Mouse (Mus musculus) CH12.LX (cell line): ENCODE data around the gene Chst15. TPM values are rescaled to one million over a fixed set of nuclear protein-coding genes. Genes with fewer than 3 reads are reported as not detected.

Experiments used
- DNase-seq: peaks from one replicate; pipeline ENCODE4 v3.0.0-alpha.2; 2013; ENCODE audit errors: extremely low read depth
- H3K27ac ChIP-seq: 2 replicates; pipeline ENCODE4 v1.5.1; 2012; ENCODE audit warnings: low read depth, mild to moderate bottlenecking, control low read depth, moderate library complexity; ENCODE audit not compliant: insufficient read depth
- H3K27me3 ChIP-seq: replicated peaks from 2 replicates; pipeline ENCODE3; 2012; ENCODE audit warnings: inconsistent platforms
- H3K36me3 ChIP-seq, 2 experiments: replicated peaks in 1 of 2; 2 replicates each; pipeline versions ENCODE3 to v1.6.1; 2012; ENCODE audit warnings: inconsistent platforms in 1 of 2, low read length in 1 of 2, mild to moderate bottlenecking in 1 of 2, mixed read lengths in 1 of 2, moderate library complexity in 1 of 2; ENCODE audit not compliant: control insufficient read depth in 1 of 2, insufficient read depth in 1 of 2
- H3K4me1 ChIP-seq, 2 experiments: 2 replicates each; pipeline ENCODE4 v1.6.1; 2012; ENCODE audit warnings: inconsistent platforms in 1 of 2, moderate library complexity in 1 of 2; ENCODE audit not compliant: insufficient read depth in 2 of 2, control insufficient read depth in 1 of 2
- H3K4me2 ChIP-seq: 2 replicates; pipeline ENCODE4 v1.6.1; 2012; ENCODE audit warnings: low read depth, mild to moderate bottlenecking, control low read depth; ENCODE audit not compliant: poor library complexity, insufficient read depth, severe bottlenecking
- H3K4me3 ChIP-seq, 3 experiments: fragments of 150-350 bp in 1 of 3; sonication (generic) in 1 of 3; replicated peaks in 1 of 3; 2 replicates each; pipeline versions ENCODE3 to v1.5.1; 2011 to 2012; ENCODE audit warnings: low read depth in 2 of 3, low read length in 2 of 3, mild to moderate bottlenecking in 2 of 3, moderate library complexity in 2 of 3, control low read depth in 1 of 3, improper control_type of control experiment in 1 of 3, inconsistent platforms in 1 of 3, mixed read lengths in 1 of 3; ENCODE audit not compliant: poor library complexity in 1 of 3
- H3K79me2 ChIP-seq: replicated peaks from 2 replicates; pipeline ENCODE4 v1.6.1; 2012; ENCODE audit warnings: mild to moderate bottlenecking, moderate library complexity; ENCODE audit not compliant: control insufficient read depth, poor library complexity, insufficient read depth, severe bottlenecking; ENCODE audit errors: extremely low read depth
- H3K9ac ChIP-seq: 2 replicates; pipeline ENCODE4 v1.6.1; 2012; ENCODE audit warnings: low read depth, mild to moderate bottlenecking, control low read depth, moderate library complexity; ENCODE audit not compliant: insufficient read depth
- H3K9me3 ChIP-seq: replicated peaks from 2 replicates; pipeline ENCODE3; 2012; ENCODE audit warnings: low read length, inconsistent platforms, mixed read lengths
- BHLHE40 ChIP-seq: IDR thresholded peaks from 2 replicates; pipeline ENCODE4 v1.6.1; 2011; ENCODE audit warnings: mild to moderate bottlenecking, low read depth, low read length, improper control_type of control experiment
- CHD1 ChIP-seq: IDR thresholded peaks from 2 replicates; pipeline ENCODE4 v1.6.1; 2012; ENCODE audit warnings: low read depth, low read length, improper control_type of control experiment, inconsistent platforms
- ELF1 ChIP-seq: IDR thresholded peaks from 2 replicates; pipeline ENCODE4 v1.6.1; 2014; ENCODE audit warnings: low read depth, mild to moderate bottlenecking, inconsistent platforms, low read length, improper control_type of control experiment
- EP300 ChIP-seq: IDR thresholded peaks from 2 replicates; pipeline ENCODE4 v1.6.1; 2011; ENCODE audit warnings: low read length, improper control_type of control experiment
- ETS1 ChIP-seq: conservative IDR thresholded peaks from 2 replicates; pipeline ENCODE4 v1.6.1; 2012; ENCODE audit warnings: low read depth, mild to moderate bottlenecking, inconsistent platforms, low read length, improper control_type of control experiment, moderate library complexity
- GABPA ChIP-seq: IDR thresholded peaks from 2 replicates; pipeline ENCODE4 v1.6.1; 2012; ENCODE audit warnings: low read depth, low read length, improper control_type of control experiment, inconsistent platforms; ENCODE audit not compliant: insufficient replicate concordance
- MAX ChIP-seq: IDR thresholded peaks from 2 replicates; pipeline ENCODE4 v1.6.1; 2011; ENCODE audit warnings: low read length, improper control_type of control experiment
- MYC ChIP-seq: IDR thresholded peaks from 2 replicates; pipeline ENCODE4 v1.6.1; 2011; ENCODE audit warnings: low read depth, mild to moderate bottlenecking, improper control_type of control experiment, low read length
- NELFE ChIP-seq: IDR thresholded peaks from 2 replicates; pipeline ENCODE4 v1.6.1; 2011; ENCODE audit warnings: low read depth, low read length, improper control_type of control experiment
- NRF1 ChIP-seq: IDR thresholded peaks from 2 replicates; pipeline ENCODE4 v1.6.1; 2014; ENCODE audit warnings: low read depth, mild to moderate bottlenecking, inconsistent platforms, low read length, improper control_type of control experiment, moderate library complexity
- POLR2A ChIP-seq: IDR thresholded peaks from 2 replicates; pipeline ENCODE4 v1.6.1; 2011; ENCODE audit warnings: low read depth, mild to moderate bottlenecking, improper control_type of control experiment, low read length
- RAD21 ChIP-seq: IDR thresholded peaks from 2 replicates; pipeline ENCODE4 v1.6.1; 2011; ENCODE audit warnings: low read depth, mild to moderate bottlenecking, low read length, improper control_type of control experiment, moderate library complexity
- RCOR1 ChIP-seq: conservative IDR thresholded peaks from 2 replicates; pipeline ENCODE4 v1.6.1; 2012; ENCODE audit warnings: low read depth, mild to moderate bottlenecking, inconsistent platforms, low read length, improper control_type of control experiment
- SIN3A ChIP-seq: IDR thresholded peaks from 2 replicates; pipeline ENCODE4 v1.6.1; 2012; ENCODE audit warnings: low read length, improper control_type of control experiment, inconsistent platforms
- TBP ChIP-seq: conservative IDR thresholded peaks from 2 replicates; pipeline ENCODE4 v1.6.1; 2011; ENCODE audit warnings: low read depth, low read length, improper control_type of control experiment
- TCF12 ChIP-seq: IDR thresholded peaks from 2 replicates; pipeline ENCODE4 v1.6.1; 2014; ENCODE audit warnings: low read depth, mild to moderate bottlenecking, inconsistent platforms, low read length, improper control_type of control experiment
- UBTF ChIP-seq: IDR thresholded peaks from 2 replicates; pipeline ENCODE4 v1.6.1; 2012; ENCODE audit warnings: low read depth, mild to moderate bottlenecking, inconsistent platforms, low read length, improper control_type of control experiment, moderate library complexity
- USF2 ChIP-seq: conservative IDR thresholded peaks from 2 replicates; pipeline ENCODE4 v1.6.1; 2011; ENCODE audit warnings: low read depth, low read length, improper control_type of control experiment
- ZKSCAN1 ChIP-seq: IDR thresholded peaks from 2 replicates; pipeline ENCODE4 v1.6.1; 2012; ENCODE audit warnings: low read depth, inconsistent platforms, low read length, improper control_type of control experiment, borderline replicate concordance
- ZMIZ1 ChIP-seq: IDR thresholded peaks from 2 replicates; pipeline ENCODE4 v1.6.1; 2012; ENCODE audit warnings: low read depth, mild to moderate bottlenecking, inconsistent platforms, low read length, improper control_type of control experiment
- ZNF384 ChIP-seq: IDR thresholded peaks from 2 replicates; pipeline ENCODE4 v1.6.1; 2012; ENCODE audit warnings: low read depth, low read length, improper control_type of control experiment, inconsistent platforms
- dilution Hi-C: fragments of 300-500 bp; cut with MboI; formaldehyde crosslinking; loops from 2 replicates; pipeline ENCODE4 v1.14.3; 2020; ENCODE audit warnings: low sequenced_read_pairs; ENCODE audit not compliant: extremely low pct_unique_long_range_greater_than_20kb, extremely low pct_ligation_motif_present
- in situ Hi-C: fragments of 300-500 bp; cut with MboI; formaldehyde crosslinking; loops from 3 replicates; pipeline ENCODE4 v1.14.3; 2019; ENCODE audit warnings: low sequenced_read_pairs, low pct_ligation_motif_present, low pct_unique_long_range_greater_than_20kb, mixed read lengths
- polyA plus RNA-seq: library from polyadenylated mRNA; unstranded; fragments of >175 nt; gene quantifications from 2 replicates; pipeline ENCODE4 v1.2.1, GENCODE M21; 2012; ENCODE audit warnings: low read depth; ENCODE audit not compliant: insufficient read length
- total RNA-seq, 2 experiments: library from RNA; depleted of rRNA; stranded (reverse); fragments of 300-350 nt in 1 of 2; fragments of >200 nt in 1 of 2; gene quantifications; 2 replicates each; pipeline ENCODE4 v1.2.3; 2012 to 2014

Gene Chst15
- total and polyA plus RNA-seq, 3 experiments = 0.42 to 0.81 (median 0.57) TPM

DNA sequence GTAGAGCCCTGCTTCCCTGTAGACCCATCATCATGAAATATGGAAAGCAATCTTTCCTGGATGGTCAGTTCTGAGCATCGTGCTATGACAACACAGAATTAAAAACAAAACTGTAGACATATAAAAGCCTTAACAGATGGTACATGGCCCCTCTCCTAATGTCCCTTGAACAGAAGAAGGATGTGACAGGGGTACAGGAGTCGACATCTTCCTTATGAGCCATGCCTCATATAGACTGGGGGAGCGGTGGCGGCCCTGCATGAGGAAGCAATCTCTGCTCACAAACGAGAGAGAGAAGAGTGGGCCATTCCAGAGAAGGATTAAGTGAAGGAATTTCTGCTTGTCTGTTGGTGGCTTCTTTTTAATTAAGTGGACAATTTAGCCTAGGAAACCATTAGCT is 58.8 kb downstream of the Chst15 start:
- H3K79me2 ChIP-seq = no peaks in the 10 kb centered on the region
- TF ChIP-seq NRF1 = no peak
- TF ChIP-seq GABPA = no peak
- TF ChIP-seq, all 38 proteins: peak for 0
- no peak for DNase-seq
- dilution Hi-C loops (no loop called here), in situ Hi-C loops (no loop called here)
- no peak overlapping the region for H3K9ac ChIP-seq
- no peaks in the 10 kb centered on the region for H3K36me3 ChIP-seq
- no peak overlapping the region for H3K4me2 ChIP-seq
- no peak overlapping the region for H3K4me3 ChIP-seq
- H3K9me3 ChIP-seq = no peaks in the 10 kb centered on the region
- H3K27ac ChIP-seq = no peak overlapping the region
- H3K27me3 ChIP-seq = peaks cover 11% of the 10 kb centered on the region
- no peaks in the 10 kb centered on the region for H3K4me1 ChIP-seq

DNA sequence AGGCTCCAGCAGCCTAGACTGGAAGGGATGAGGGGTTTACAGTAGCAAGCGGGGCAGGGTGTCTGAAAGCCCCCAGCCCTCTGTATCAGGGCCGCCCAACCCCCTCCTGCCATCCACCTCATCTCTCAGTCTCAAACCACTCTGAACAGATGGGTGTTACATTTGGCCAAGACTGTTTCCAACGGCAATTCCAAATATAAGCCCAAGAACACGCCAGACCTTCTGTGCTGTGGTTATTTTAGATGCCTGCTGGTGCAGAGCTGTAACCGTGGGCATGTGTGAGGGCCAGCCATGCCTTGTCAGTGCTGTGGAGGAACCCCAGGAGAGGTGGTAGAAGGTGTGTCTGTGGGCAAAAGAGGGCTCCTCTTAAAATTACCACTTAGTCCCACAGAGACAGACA is 63.5 kb downstream of the Chst15 start:
- H3K4me2 ChIP-seq = no peak overlapping the region

DNA sequence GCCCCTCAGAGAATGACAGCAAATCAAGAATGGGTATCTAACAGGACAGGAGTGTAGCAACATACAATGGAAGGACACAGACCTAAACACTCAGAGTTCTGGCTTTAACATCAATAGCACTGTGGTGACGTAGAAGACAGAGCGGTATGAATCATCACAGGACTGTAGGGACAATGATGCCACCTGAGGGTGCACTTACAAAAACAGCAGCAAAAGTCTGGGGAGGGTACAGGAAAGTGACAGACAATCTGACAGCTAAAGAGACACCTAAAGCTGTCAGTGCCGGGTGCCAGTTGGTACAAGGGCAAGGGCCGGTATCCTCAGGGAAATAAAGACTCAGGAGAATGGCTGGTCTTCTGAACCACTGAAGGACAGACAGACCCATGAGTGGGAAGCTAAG is 64.0 kb downstream of the Chst15 start:
- no peaks in the 10 kb centered on the region for H3K9me3 ChIP-seq
- H3K4me3 ChIP-seq = no peak overlapping the region
- peaks cover 16% of the 10 kb centered on the region for H3K27me3 ChIP-seq
- H3K36me3 ChIP-seq = no peaks in the 10 kb centered on the region
- DNase-seq = no peak
- no peak for TF ChIP-seq USF2
- no peak for TF ChIP-seq BHLHE40
- TF ChIP-seq ETS1 = no peak
- no peak for TF ChIP-seq NRF1
- TF ChIP-seq CHD1 = no peak
- TF ChIP-seq, all 38 proteins: peak for 0
- Histone ChIP-seq H3K27ac (no peak overlapping the region), H3K79me2 (no peaks in the 10 kb centered on the region), H3K4me2 (no peak overlapping the region), H3K9ac (no peak overlapping the region), H3K4me1 (no peaks in the 10 kb centered on the region)
- in situ Hi-C loops (no loop called here), dilution Hi-C loops (no loop called here)

More for the DNA sequence above, 63.5 kb downstream of the Chst15 start:
- H3K79me2 ChIP-seq = no peaks in the 10 kb centered on the region
- H3K4me3 ChIP-seq = no peak overlapping the region
- in situ Hi-C loops (no loop called here), dilution Hi-C loops (no loop called here)
- H3K36me3 ChIP-seq = no peaks in the 10 kb centered on the region
- no peaks in the 10 kb centered on the region for H3K4me1 ChIP-seq
- H3K27me3 ChIP-seq = peaks cover 13% of the 10 kb centered on the region
- H3K27ac ChIP-seq = no peak overlapping the region
- TF ChIP-seq TCF12 (no peak), EP300 (no peak), NELFE (no peak), TBP (no peak), ZMIZ1 (no peak), MAX (no peak), NRF1 (no peak), ZNF384 (no peak), SIN3A (no peak), ZKSCAN1 (no peak), ELF1 (no peak), UBTF (no peak), GABPA (no peak), POLR2A (no peak), RAD21 (no peak), MYC (no peak), RCOR1 (no peak)
- no peaks in the 10 kb centered on the region for H3K9me3 ChIP-seq
- DNase-seq = no peak
- H3K9ac ChIP-seq = no peak overlapping the region
